Mouse (Mus musculus) forebrain, embryonic 14.5 days (tissue): ENCODE results near the gene Atoh8. TPM values are rescaled to one million over a fixed set of nuclear protein-coding genes. Genes with fewer than 3 reads are reported as not detected.
A peak's percentile ranks its signal among the peaks of the same experiment; 100 is the strongest.

Experiments
- ATAC-seq: fragments of 200-750 bp; cut with Nextera tagmentation; 2 replicates; pipeline ENCODE4 v1.8.0; 2017; ENCODE audit warnings: mild to moderate bottlenecking, moderate library complexity
- DNase-seq: peaks from one replicate; pipeline ENCODE4 v3.0.0-alpha.2; 2015; ENCODE audit warnings: low spot score
- H3K27ac ChIP-seq: fragments of 300-500 bp; sonication (generic); 2 replicates; pipeline ENCODE4 v1.5.1; 2014; ENCODE audit warnings: low read depth, mild to moderate bottlenecking, control low read depth, low read length, moderate library complexity
- H3K27me3 ChIP-seq: fragments of 300-500 bp; sonication (generic); replicated peaks from 2 replicates; pipeline ENCODE4 v1.6.1; 2014; ENCODE audit warnings: low read length, control low read depth, mixed read lengths; ENCODE audit not compliant: control insufficient read depth, insufficient read depth
- H3K36me3 ChIP-seq: fragments of 300-500 bp; sonication (generic); 2 replicates; pipeline ENCODE4 v1.6.1; 2014; ENCODE audit warnings: low read length, control low read depth; ENCODE audit not compliant: control insufficient read depth, insufficient read depth
- H3K4me1 ChIP-seq: fragments of 300-500 bp; sonication (generic); 2 replicates; pipeline ENCODE4 v1.6.1; 2014; ENCODE audit warnings: antibody characterized with exemption, low read length, control low read depth; ENCODE audit not compliant: control insufficient read depth, insufficient read depth
- H3K4me2 ChIP-seq: fragments of 300-500 bp; sonication (generic); 2 replicates; pipeline ENCODE4 v1.6.1; 2014; ENCODE audit warnings: mild to moderate bottlenecking, control low read depth, low read length
- H3K4me3 ChIP-seq: fragments of 300-500 bp; sonication (generic); 2 replicates; pipeline ENCODE4 v1.5.1; 2014; ENCODE audit warnings: low read depth, low read length, control low read depth
- H3K9ac ChIP-seq: fragments of 300-500 bp; sonication (generic); 2 replicates; pipeline ENCODE4 v1.6.1; 2014; ENCODE audit warnings: mild to moderate bottlenecking, low read length, control low read depth, moderate library complexity
- H3K9me3 ChIP-seq: fragments of 300-500 bp; sonication (generic); replicated peaks from 2 replicates; pipeline ENCODE4 v1.6.1; 2016; ENCODE audit warnings: low read length, control low read depth, mixed read lengths; ENCODE audit not compliant: control insufficient read depth
- WGBS: fragments of 180-500 bp; shearing (Covaris S2); extraction: QIAGEN DNeasy Blood & Tissue Kit; methylation state at CpG from one replicate; pipeline ENCODE4 v1.1.7; 2014; 5-methylcytosine and 5-hydroxymethylcytosine counted together
- polyA plus RNA-seq: library from polyadenylated mRNA; unstranded; fragments of >200 nt; fragmentation: Nextera tagmentation; extraction: Ambion mirVana; gene quantifications from 2 replicates; pipeline ENCODE4 v1.2.1, GENCODE M21; 2014

Gene Atoh8
- polyA plus RNA-seq, 1 experiment from 2014 or later: 2.5 TPM

DNA sequence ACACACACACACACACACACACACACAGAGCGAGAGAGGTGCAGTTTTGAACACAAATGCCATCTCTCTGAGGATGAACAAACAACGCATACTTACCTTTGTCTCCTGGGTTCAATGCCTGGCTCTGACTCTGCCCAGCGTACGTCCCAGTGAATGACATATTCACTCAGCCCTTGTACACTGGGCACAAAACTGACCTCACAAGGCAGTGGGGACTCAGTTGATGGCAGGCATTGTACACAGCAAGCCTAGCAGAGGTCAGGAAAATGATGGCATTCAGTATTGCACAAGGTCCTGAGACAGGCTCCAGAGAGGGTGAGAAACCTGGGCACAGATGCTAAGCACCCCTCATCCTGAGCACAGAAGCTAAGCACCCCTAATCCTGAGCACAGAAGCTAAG is 8.4 kb downstream of the Atoh8 start:
- no peaks in the 10 kb centered on the region for H3K27me3 ChIP-seq
- WGBS: 91% methylated on average over 4 of the region's 4 CpGs

DNA sequence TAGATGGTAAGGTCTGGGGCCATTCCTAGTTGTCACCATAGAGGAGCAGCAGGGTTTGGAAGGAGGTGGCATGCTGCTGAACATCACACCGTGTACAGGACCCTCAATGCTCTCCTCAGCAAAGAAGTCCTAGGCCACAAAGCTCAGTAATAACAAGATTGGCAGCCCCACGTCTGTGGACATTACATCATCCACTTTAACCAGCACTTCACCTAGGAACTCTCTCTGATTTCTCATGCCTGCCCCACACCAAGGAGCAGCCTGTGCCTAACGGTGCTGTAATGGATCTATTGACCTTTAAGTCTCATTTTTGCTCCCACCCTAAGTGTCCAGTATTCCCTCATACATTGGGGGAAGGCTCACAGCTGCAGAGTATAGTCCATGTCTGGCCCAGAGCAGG is 9.7 kb downstream of the Atoh8 start:
- Histone ChIP-seq H3K27me3 (no peaks in the 10 kb centered on the region), H3K4me3 (no peak overlapping the region), H3K9ac (no peak overlapping the region), H3K9me3 (no peaks in the 10 kb centered on the region), H3K4me2 (no peak overlapping the region), H3K36me3 (no peaks in the 10 kb centered on the region), H3K27ac (no peak overlapping the region), H3K4me1 (peaks cover 19% of the 10 kb centered on the region)
- ATAC-seq (no peak), DNase-seq (no peak)
- 50% methylated on average over 3 of the region's 3 CpGs for WGBS

More for the DNA sequence above, 8.4 kb downstream of the Atoh8 start:
- no peak overlapping the region for H3K4me2 ChIP-seq
- no peak for DNase-seq
- no peak overlapping the region for H3K9ac ChIP-seq
- H3K4me3 ChIP-seq: no peak overlapping the region
- no peak for ATAC-seq
- no peaks in the 10 kb centered on the region for H3K36me3 ChIP-seq
- no peak overlapping the region for H3K27ac ChIP-seq
- H3K9me3 ChIP-seq: no peaks in the 10 kb centered on the region
- H3K4me1 ChIP-seq: peaks cover 10% of the 10 kb centered on the region

- Histone ChIP-seq H3K9ac (no peak overlapping the region), H3K4me2 (no peak overlapping the region), H3K27me3 (no peaks in the 10 kb centered on the region), H3K36me3 (no peaks in the 10 kb centered on the region), H3K27ac (no peak overlapping the region), H3K4me1 (peaks cover 32% of the 10 kb centered on the region), H3K4me3 (no peak overlapping the region), H3K9me3 (no peaks in the 10 kb centered on the region)
- WGBS: 68% methylated on average over 6 of the region's 6 CpGs
- no peak for ATAC-seq
- no peak for DNase-seq
Measured at GRCm38 (mm10) chr6:72223892-72224291, 11.5 kb downstream of the Atoh8 start.

DNA sequence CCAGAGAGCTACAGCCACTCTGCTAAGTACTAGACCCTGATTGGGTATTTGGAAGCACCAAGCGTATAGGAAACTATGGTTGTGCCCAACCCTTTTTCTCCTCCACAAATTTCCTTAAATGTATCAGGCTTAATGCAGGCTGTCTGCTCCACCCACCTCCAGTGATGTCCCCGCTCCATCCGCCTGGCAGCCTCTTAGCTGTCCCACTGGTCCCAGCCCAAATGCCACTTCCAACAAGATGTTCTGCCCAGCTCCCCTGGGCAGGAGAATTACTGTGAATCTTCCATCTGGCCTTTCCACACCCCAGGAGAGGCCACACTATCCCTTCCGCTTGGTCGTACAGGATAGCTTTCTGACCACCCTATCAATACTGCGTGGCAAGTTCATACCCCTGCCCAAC is 12.5 kb downstream of the Atoh8 start:
- no peaks in the 10 kb centered on the region for H3K27me3 ChIP-seq
- H3K4me3 ChIP-seq: no peak overlapping the region
- peaks cover 40% of the 10 kb centered on the region for H3K4me1 ChIP-seq
- no peaks in the 10 kb centered on the region for H3K36me3 ChIP-seq
- H3K9me3 ChIP-seq: no peaks in the 10 kb centered on the region
- ATAC-seq (no peak; the same call in 1 of the 2 replicates), DNase-seq (no peak)
- H3K27ac ChIP-seq: no peak overlapping the region
- 49% methylated on average over 6 of the region's 6 CpGs for WGBS
- no peak overlapping the region for H3K9ac ChIP-seq
- H3K4me2 ChIP-seq: no peak overlapping the region

- H3K4me1 ChIP-seq: peaks cover 46% of the 10 kb centered on the region
Measured at GRCm38 (mm10) chr6:72222271-72222724, 13.1 kb downstream of the Atoh8 start.

DNA sequence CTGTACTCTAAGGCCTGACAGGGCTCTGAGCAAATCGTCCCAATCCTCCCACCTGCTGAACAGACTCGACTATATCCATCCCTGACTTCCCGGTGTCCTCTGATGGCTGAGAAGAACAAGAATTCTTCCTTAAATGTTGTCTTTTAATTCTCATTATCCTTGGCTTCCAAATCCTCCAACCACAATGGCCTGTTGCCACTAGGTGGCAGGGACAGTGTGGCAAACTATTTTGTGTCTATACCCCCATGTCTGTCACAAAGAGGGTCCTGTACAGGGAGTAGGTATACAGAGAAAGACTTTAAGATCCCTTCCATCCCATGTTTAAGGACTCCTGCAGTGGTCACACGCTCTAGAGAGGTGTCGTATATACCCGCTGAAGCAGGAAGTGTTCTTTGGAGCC is 14.1 kb downstream of the Atoh8 start:
- no peak for ATAC-seq
- Histone ChIP-seq H3K9ac (no peak overlapping the region), H3K4me2 (no peak overlapping the region), H3K36me3 (no peaks in the 10 kb centered on the region), H3K4me3 (no peak overlapping the region), H3K27me3 (no peaks in the 10 kb centered on the region), H3K4me1 (peaks cover 52% of the 10 kb centered on the region), H3K9me3 (no peaks in the 10 kb centered on the region), H3K27ac (0 out of 2 replicates have a peak overlapping the region, but pooled peaks have one; percentile 29)
- DNase-seq: no peak
- WGBS: 37% methylated on average over 6 of the region's 6 CpGs

More at GRCm38 (mm10) chr6:72222271-72222724, 13.1 kb downstream of the Atoh8 start:
- H3K4me2 ChIP-seq: peak overlapping the region; percentile 26
- peak; percentile 87 for ATAC-seq
- WGBS: under 1% methylated on average over 11 of the region's 11 CpGs
- H3K36me3 ChIP-seq: no peaks in the 10 kb centered on the region
- no peak overlapping the region for H3K4me3 ChIP-seq
- no peak overlapping the region; the same call in 1 of the 2 replicates for H3K9ac ChIP-seq
- no peaks in the 10 kb centered on the region for H3K9me3 ChIP-seq
- H3K27ac ChIP-seq: peak overlapping the region; percentile 29; the same call in 1 of the 2 replicates
- peak; percentile 76 for DNase-seq
- H3K27me3 ChIP-seq: no peaks in the 10 kb centered on the region

DNA sequence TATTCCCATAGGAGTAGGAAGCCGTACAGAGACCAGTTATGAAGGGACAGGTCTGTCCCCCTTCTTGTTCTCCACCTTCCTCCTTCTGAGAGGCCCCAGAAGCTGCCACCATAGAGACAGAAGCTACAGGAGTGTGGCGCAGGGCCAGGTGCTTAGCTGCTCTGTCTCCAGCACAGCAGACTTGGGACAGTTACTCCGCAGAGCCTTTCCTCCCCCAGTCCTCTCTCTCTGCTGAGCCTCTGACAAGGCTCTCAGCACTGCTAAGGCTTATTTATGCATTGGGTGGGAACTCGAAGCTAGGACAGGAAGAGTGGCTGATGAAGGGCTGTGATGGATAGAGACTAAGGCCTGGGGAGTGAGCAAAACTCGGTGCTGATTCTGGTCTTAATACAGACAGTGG is 15.8 kb downstream of the Atoh8 start:
- ATAC-seq: no peak
- Histone ChIP-seq H3K9ac (no peak overlapping the region), H3K36me3 (no peaks in the 10 kb centered on the region), H3K4me1 (peaks cover 65% of the 10 kb centered on the region), H3K27ac (no peak overlapping the region; the same call in 1 of the 2 replicates), H3K9me3 (no peaks in the 10 kb centered on the region), H3K27me3 (no peaks in the 10 kb centered on the region), H3K4me3 (no peak overlapping the region), H3K4me2 (no peak overlapping the region)
- no peak for DNase-seq
- WGBS: 55% methylated on average over 5 of the region's 5 CpGs

GRCm38 (mm10) chr6:72218281-72218680 is 17.1 kb downstream of the Atoh8 start:
- Histone ChIP-seq H3K4me2 (no peak overlapping the region), H3K4me3 (no peak overlapping the region), H3K27me3 (no peaks in the 10 kb centered on the region), H3K9ac (no peak overlapping the region), H3K4me1 (peaks cover 68% of the 10 kb centered on the region), H3K9me3 (no peaks in the 10 kb centered on the region), H3K27ac (no peak overlapping the region), H3K36me3 (no peaks in the 10 kb centered on the region)
- DNase-seq (no peak), ATAC-seq (no peak)
- 57% methylated on average over 4 of the region's 4 CpGs for WGBS

DNA sequence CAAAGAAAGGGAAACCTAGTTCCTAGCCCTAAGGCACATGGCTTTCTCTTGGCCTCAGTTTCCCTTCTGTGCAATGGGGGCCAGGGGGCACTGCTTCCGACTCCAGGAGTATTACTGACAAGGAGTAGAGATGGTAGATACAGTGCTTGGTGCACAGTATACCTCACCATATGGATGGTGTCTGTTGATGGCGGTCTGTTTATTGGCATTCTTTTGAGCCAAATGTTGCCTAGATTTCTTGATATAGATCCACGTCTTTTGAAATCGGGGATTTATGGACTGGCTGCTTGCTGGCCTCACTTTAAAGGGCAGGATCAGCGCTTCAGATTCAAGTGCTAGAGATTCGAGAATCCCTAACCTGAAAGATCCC is 18.0 kb downstream of the Atoh8 start:
- H3K9ac ChIP-seq: no peak overlapping the region

More for the DNA sequence above, 18.0 kb downstream of the Atoh8 start:
- Histone ChIP-seq H3K4me1 (peaks cover 61% of the 10 kb centered on the region), H3K4me3 (0 out of 2 replicates have a peak overlapping the region, but pooled peaks have one; percentile 9), H3K9me3 (no peaks in the 10 kb centered on the region), H3K27ac (peak overlapping the region; percentile 85), H3K36me3 (no peaks in the 10 kb centered on the region), H3K27me3 (no peaks in the 10 kb centered on the region), H3K4me2 (peak overlapping the region; percentile 45; the same call in 1 of the 2 replicates)
- peak; percentile 30; the same call in 1 of the 2 replicates for ATAC-seq
- DNase-seq: peak; percentile 63
- 47% methylated on average over 6 of the region's 6 CpGs for WGBS
